Mouse (Mus musculus) CH12.LX (cell line): Measurements from ENCODE around the gene Srr.

Experiments
- CTCF ChIP-seq, 2 experiments: IDR thresholded peaks in 1 of 2; conservative IDR thresholded peaks in 1 of 2; 2 replicates each; pipeline ENCODE4 v1.5.1; 2011 to 2012; ENCODE audit warnings: low read depth in 2 of 2, low read length in 2 of 2, improper control_type of control experiment in 1 of 2, inconsistent platforms in 1 of 2, mild to moderate bottlenecking in 1 of 2, moderate library complexity in 1 of 2
- MAFK ChIP-seq: IDR thresholded peaks from 2 replicates; pipeline ENCODE4 v1.6.1; 2011; ENCODE audit warnings: low read length, improper control_type of control experiment; ENCODE audit not compliant: insufficient replicate concordance
- MAX ChIP-seq: IDR thresholded peaks from 2 replicates; pipeline ENCODE4 v1.6.1; 2011; ENCODE audit warnings: low read length, improper control_type of control experiment
- POLR2A ChIP-seq: IDR thresholded peaks from 2 replicates; pipeline ENCODE4 v1.6.1; 2011; ENCODE audit warnings: low read depth, mild to moderate bottlenecking, improper control_type of control experiment, low read length
- SMC3 ChIP-seq: IDR thresholded peaks from 2 replicates; pipeline ENCODE4 v1.6.1; 2011; ENCODE audit warnings: low read depth, low read length, improper control_type of control experiment
- TBP ChIP-seq: conservative IDR thresholded peaks from 2 replicates; pipeline ENCODE4 v1.6.1; 2011; ENCODE audit warnings: low read depth, low read length, improper control_type of control experiment
- ZMIZ1 ChIP-seq: IDR thresholded peaks from 2 replicates; pipeline ENCODE4 v1.6.1; 2012; ENCODE audit warnings: low read depth, mild to moderate bottlenecking, inconsistent platforms, low read length, improper control_type of control experiment
- ZNF384 ChIP-seq: IDR thresholded peaks from 2 replicates; pipeline ENCODE4 v1.6.1; 2012; ENCODE audit warnings: low read depth, low read length, improper control_type of control experiment, inconsistent platforms

- TF ChIP-seq MAFK (no peak), ZMIZ1 (no peak), SMC3 (no peak), TBP (no peak), MAX (no peak), CTCF (conservative IDR thresholded peaks at IDR 0.05 in 1 of 2, IDR thresholded peaks at IDR 0.05 in 1 of 2; ENCODE audit: low read depth in 2 of 2, low read length in 2 of 2) (no peak), POLR2A (no peak), ZNF384 (no peak)
Observed at GRCm38 (mm10) chr11:74927236-74927725, 1.5 kb upstream of the Srr start.
